Mouse (Mus musculus): ENCODE measurements at regions not wholly inside any gene's neighbourhood (a gene's known extent, or its start where the extent isn't known, plus 50 kb on each side); places are given as distances from the start of the nearest gene placed in this dataset.

- TF ChIP-seq CTCF (IDR thresholded peaks at IDR 0.05; ENCODE audit: low read depth, low read length) (no peak), POLR2A (IDR thresholded peaks at IDR 0.05; ENCODE audit: insufficient read depth, low read length) (no peak), EP300 (IDR thresholded peaks at IDR 0.05; ENCODE audit: insufficient read depth, low read depth, low read length) (no peak)
These were observed 553.7 kb downstream of the Tmem182 start for GRCm38 (mm10) chr1:41359061-41359460.
